In genomic region chr3:147458115-147458514, GRCm38 (mm10) we compare ENCODE assay signal across 20 mouse cellular contexts.
DNase-seq lines count a peak whose midpoint lies in the region; ATAC-seq lines count a peak whose summit lies in the region.
"Had no signal": no experiment of that assay in that cellular context is flagged by ENCODE, and none has a peak within 500 bp of the region (broad histone marks: within the 10 kb centered on the region; RNA-seq: fewer than 3 reads in every experiment).

No protein-coding gene starts in this region.

- no peak overlapping the region for H3K9ac ChIP-seq in hindbrain, embryonic 11.5 days (ENCODE audit: low read depth, low read length)
- H3K9ac ChIP-seq in hindbrain, embryonic 16.5 days (ENCODE audit: low read depth, low read length) = no peak overlapping the region
- H3K9ac ChIP-seq: hindbrain, embryonic 14.5 days; liver, embryonic 13.5 days; lung, embryonic 15.5 days; midbrain, embryonic 13.5 days had no signal

- DNase-seq in hindbrain, embryonic 11.5 days (ENCODE audit: low spot score) = peak; percentile 17
- peak; percentile 20 for DNase-seq in 3T3-L1 (ENCODE audit: low read depth, low spot score)
- DNase-seq in embryonic facial prominence, embryonic 10.5 days (ENCODE audit: low spot score) = peak; percentile 53
- DNase-seq in limb, embryonic 10.5 days (ENCODE audit: low spot score) = peak; percentile 42
- no peak for DNase-seq in left cerebral cortex, adult 18-20 months (ENCODE audit: low spot score in 2 of 2)
- DNase-seq in lung, postnatal 4 days = no peak
- DNase-seq in left cerebral cortex, postnatal 25 days (ENCODE audit: low spot score in 2 of 2) = no peak
- DNase-seq: adrenal gland, postnatal 25 days; cerebellum, adult 11-12 months; cerebellum, postnatal 14 days; gastrocnemius, adult 2 months; kidney, adult 11 months; liver, embryonic 13.5 days had no signal

- H3K9me3 ChIP-seq in hindbrain, embryonic 11.5 days (ENCODE audit: control insufficient read depth, low read length) = no peaks in the 10 kb centered on the region
- no peaks in the 10 kb centered on the region for H3K9me3 ChIP-seq in hindbrain, embryonic 16.5 days (ENCODE audit: control insufficient read depth, low read length)
- H3K9me3 ChIP-seq in embryonic facial prominence, embryonic 10.5 days = no peaks in the 10 kb centered on the region
- no peaks in the 10 kb centered on the region for H3K9me3 ChIP-seq in limb, embryonic 10.5 days (replicated peaks)
- H3K9me3 ChIP-seq: heart, embryonic 10.5 days; liver, embryonic 13.5 days; lung, embryonic 15.5 days; midbrain, embryonic 13.5 days had no signal

- no peak for ATAC-seq in hindbrain, embryonic 11.5 days (ENCODE audit: low FRiP score)
- ATAC-seq in hindbrain, embryonic 16.5 days = no peak
- ATAC-seq: midbrain, embryonic 13.5 days had no signal

- no peaks in the 10 kb centered on the region for H3K4me1 ChIP-seq in hindbrain, embryonic 11.5 days (replicated peaks; ENCODE audit: control insufficient read depth, insufficient read depth, low read length)
- no peaks in the 10 kb centered on the region for H3K4me1 ChIP-seq in hindbrain, embryonic 16.5 days (ENCODE audit: control insufficient read depth, insufficient read depth, low read depth, low read length)
- peaks cover 14% of the 10 kb centered on the region for H3K4me1 ChIP-seq in embryonic facial prominence, embryonic 10.5 days
- peaks cover 19% of the 10 kb centered on the region for H3K4me1 ChIP-seq in limb, embryonic 10.5 days
- H3K4me1 ChIP-seq: heart, embryonic 10.5 days; liver, embryonic 13.5 days; lung, embryonic 15.5 days had no signal

- H3K4me3 ChIP-seq in hindbrain, embryonic 11.5 days (ENCODE audit: low read depth, low read length) = no peak overlapping the region
- no peak overlapping the region for H3K4me3 ChIP-seq in hindbrain, embryonic 16.5 days (ENCODE audit: low read length)
- no peak overlapping the region for H3K4me3 ChIP-seq in embryonic facial prominence, embryonic 10.5 days
- H3K4me3 ChIP-seq in limb, embryonic 10.5 days = no peak overlapping the region
- H3K4me3 ChIP-seq: gastrocnemius, adult 2 months; heart, embryonic 10.5 days; liver, embryonic 13.5 days; lung, embryonic 15.5 days; midbrain, embryonic 13.5 days had no signal

- no peaks in the 10 kb centered on the region for H3K36me3 ChIP-seq in hindbrain, embryonic 11.5 days (ENCODE audit: control insufficient read depth, insufficient read depth, low read length)
- H3K36me3 ChIP-seq in hindbrain, embryonic 16.5 days (ENCODE audit: control insufficient read depth, insufficient read depth, low read length) = no peaks in the 10 kb centered on the region
- H3K36me3 ChIP-seq in embryonic facial prominence, embryonic 10.5 days (replicated peaks) = no peaks in the 10 kb centered on the region
- H3K36me3 ChIP-seq in limb, embryonic 10.5 days = no peaks in the 10 kb centered on the region
- H3K36me3 ChIP-seq: heart, embryonic 10.5 days; liver, embryonic 13.5 days; lung, embryonic 15.5 days; midbrain, embryonic 13.5 days had no signal

- 47% methylated on average over 4 of the region's 4 CpGs for WGBS in hindbrain, embryonic 11.5 days
- 58% methylated on average over 4 of the region's 4 CpGs for WGBS in hindbrain, embryonic 16.5 days
- whole genome bisulfite sequencing in embryonic facial prominence, embryonic 10.5 days = 15% methylated on average over 4 of the region's 4 CpGs
- WGBS in limb, embryonic 10.5 days = 12% methylated on average over 4 of the region's 4 CpGs

- no peak overlapping the region for H3K4me2 ChIP-seq in hindbrain, embryonic 11.5 days (replicated peaks; ENCODE audit: low read depth, low read length)
- H3K4me2 ChIP-seq in hindbrain, embryonic 16.5 days (ENCODE audit: low read length) = no peak overlapping the region
- H3K4me2 ChIP-seq: hindbrain, embryonic 14.5 days; liver, embryonic 13.5 days; lung, embryonic 15.5 days; midbrain, embryonic 13.5 days had no signal

- H3K27ac ChIP-seq in hindbrain, embryonic 11.5 days (ENCODE audit: low read depth, low read length) = no peak overlapping the region
- H3K27ac ChIP-seq in hindbrain, embryonic 16.5 days (ENCODE audit: low read depth, low read length) = no peak overlapping the region
- peak overlapping the region; percentile 37 for H3K27ac ChIP-seq in embryonic facial prominence, embryonic 10.5 days (replicated peaks)
- peak overlapping the region; percentile 76 for H3K27ac ChIP-seq in limb, embryonic 10.5 days
- H3K27ac ChIP-seq: gastrocnemius, adult 2 months; heart, embryonic 10.5 days; hindbrain, embryonic 14.5 days; liver, embryonic 13.5 days; lung, embryonic 15.5 days; midbrain, embryonic 13.5 days; stomach, postnatal 0 days had no signal

- intact Hi-C loops in left cerebral cortex, postnatal 25 days (cut with DNase I) = no loop called here

- no peaks in the 10 kb centered on the region for H3K27me3 ChIP-seq in hindbrain, embryonic 11.5 days (ENCODE audit: control insufficient read depth, insufficient read depth, low read length)
- no peaks in the 10 kb centered on the region for H3K27me3 ChIP-seq in hindbrain, embryonic 16.5 days (replicated peaks; ENCODE audit: control insufficient read depth, insufficient read depth, low read length)
- no peaks in the 10 kb centered on the region for H3K27me3 ChIP-seq in embryonic facial prominence, embryonic 10.5 days (replicated peaks; ENCODE audit: low read depth, poor library complexity, severe bottlenecking)
- no peaks in the 10 kb centered on the region for H3K27me3 ChIP-seq in limb, embryonic 10.5 days (ENCODE audit: low read depth, poor library complexity, severe bottlenecking)
- H3K27me3 ChIP-seq: CH12.LX; liver, embryonic 13.5 days; lung, embryonic 15.5 days; midbrain, embryonic 13.5 days had no signal

Comparison
In these comparisons a context has a peak if more than half of its experiments do, and no peak if none do; other contexts are left out.
1. DNase-seq: peak in hindbrain, embryonic 11.5 days (single experiment), 3T3-L1 (single experiment), embryonic facial prominence, embryonic 10.5 days (single experiment) and limb, embryonic 10.5 days (single experiment); none in left cerebral cortex, adult 18-20 months (0 of 2), lung, postnatal 4 days (0 of 2) and left cerebral cortex, postnatal 25 days (0 of 2).
2. H3K27ac ChIP-seq: peak in embryonic facial prominence, embryonic 10.5 days (single experiment) and limb, embryonic 10.5 days (single experiment); none in hindbrain, embryonic 11.5 days (single experiment) and hindbrain, embryonic 16.5 days (single experiment).